Mouse (Mus musculus) neural tube, embryonic 10.5 days (tissue): ENCODE data around the gene Onecut3.

ENCODE experiments used
- DNase-seq: peaks from one replicate; pipeline ENCODE4 v3.0.0-alpha.2; 2017; ENCODE audit warnings: low spot score; ENCODE audit errors: extremely low spot score

The Onecut3 gene

DNA sequence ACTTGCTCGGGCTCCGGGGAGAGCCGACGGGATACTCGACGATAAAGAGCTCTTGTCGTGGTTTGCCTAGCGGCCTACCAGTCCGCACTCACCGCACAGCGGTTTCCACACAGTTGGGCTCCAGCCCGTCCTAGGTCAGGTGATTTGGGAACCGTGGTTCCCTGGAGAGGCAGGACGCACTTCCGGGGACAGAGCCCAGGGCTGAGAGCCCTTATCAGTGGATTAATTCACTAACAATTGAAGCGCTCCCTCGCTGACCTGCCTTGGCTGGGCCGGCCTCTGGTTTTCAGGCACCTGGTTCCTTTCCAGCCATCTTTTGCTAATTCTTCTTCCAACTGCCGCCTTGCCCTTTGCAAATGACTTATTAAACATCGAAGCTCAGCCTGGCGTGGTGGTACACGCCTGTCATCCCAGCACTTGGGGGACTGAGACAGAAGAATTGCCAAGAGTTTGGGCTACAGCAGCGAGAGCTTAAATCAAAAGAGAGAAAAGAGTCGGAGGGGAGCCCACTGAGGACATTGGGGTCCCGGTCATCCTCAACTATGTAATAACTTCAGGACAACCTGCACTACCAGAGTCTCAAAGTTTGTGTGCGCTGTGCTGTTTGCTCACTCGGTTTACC is 9.1 kb downstream of the Onecut3 start:
- DNase-seq, result peak; percentile 53

DNA sequence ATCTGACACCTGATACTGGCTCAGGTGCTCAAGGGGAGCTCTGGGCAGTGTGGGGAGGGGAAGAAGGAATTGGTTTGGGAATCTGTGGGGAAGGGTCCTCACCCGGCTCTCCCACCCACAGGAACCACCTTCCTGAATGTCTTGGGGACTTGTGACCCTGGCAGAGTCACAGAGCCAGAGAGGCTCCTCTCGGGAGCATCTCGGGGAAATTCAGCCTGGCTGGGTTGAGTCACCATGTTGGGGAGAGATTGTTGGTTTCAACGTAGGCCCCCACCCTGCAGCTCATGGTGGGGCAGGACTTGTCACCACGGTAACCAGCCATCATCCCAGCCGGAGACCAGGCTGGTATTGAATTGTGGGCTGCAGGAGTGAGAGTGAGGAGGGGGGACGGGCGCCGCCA is 10.1 kb downstream of the Onecut3 start:
- DNase-seq, result no peak

DNA sequence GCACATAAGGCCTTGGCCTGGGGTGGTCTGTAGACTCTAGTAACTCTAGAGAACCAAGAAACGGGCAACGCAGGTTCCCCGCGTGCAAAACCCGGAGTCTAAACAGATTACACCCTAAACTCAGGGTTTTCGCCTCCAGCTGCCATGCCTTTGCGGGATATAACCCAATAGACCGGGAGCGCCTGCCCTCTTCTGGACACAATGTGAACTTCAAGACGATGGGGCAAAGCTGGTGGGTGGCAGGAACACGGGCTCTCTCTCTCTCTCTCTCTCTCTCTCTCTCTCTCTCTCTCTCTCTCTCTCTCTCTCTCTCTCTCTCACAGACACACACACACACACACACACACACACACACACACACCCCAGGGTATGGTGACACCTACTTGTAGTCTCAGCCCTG is 11.6 kb downstream of the Onecut3 start:
- peak; percentile 83 for DNase-seq

DNA sequence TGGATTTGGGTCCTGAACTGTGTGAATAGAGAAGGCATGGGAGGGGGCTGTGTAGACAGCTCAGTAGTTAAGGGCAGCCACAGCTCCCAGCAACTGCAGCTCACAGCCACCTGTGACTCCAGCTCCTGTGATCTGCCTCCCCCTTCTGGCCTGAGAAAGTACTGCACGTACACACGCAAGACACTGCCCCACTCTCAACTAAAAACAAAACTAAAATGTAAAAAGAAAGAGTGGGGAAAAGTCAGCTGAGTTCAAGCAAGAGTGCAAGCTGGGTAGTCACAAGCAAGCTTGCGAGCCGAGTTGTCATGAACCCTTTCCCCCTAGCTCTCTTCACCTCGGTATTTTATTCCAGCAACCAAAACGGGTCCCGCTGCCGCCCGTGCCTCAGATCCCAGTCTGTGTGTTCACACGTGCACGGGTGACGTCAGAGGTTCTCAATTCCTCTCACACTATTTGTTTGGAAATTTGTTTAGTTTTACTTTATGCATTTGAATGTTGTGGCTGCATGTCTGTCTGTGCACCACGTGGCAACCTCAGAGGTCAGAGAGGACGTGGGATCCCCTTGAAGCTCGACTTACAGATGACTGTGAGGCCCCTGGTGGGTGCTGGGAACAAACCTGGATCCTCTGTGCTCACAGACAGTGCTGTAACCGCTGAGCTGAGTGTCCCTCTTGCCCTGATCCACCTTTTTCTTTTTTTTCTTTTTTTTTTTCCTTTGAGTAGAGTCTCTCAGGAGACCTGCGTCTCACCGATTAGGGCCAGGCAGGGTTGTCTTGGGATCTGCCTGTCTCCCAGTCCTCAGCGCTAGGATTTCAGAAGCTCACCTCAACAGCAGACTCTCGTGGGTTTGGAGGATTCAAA is 15.0 kb downstream of the Onecut3 start:
- peak; percentile 82 for DNase-seq

DNA sequence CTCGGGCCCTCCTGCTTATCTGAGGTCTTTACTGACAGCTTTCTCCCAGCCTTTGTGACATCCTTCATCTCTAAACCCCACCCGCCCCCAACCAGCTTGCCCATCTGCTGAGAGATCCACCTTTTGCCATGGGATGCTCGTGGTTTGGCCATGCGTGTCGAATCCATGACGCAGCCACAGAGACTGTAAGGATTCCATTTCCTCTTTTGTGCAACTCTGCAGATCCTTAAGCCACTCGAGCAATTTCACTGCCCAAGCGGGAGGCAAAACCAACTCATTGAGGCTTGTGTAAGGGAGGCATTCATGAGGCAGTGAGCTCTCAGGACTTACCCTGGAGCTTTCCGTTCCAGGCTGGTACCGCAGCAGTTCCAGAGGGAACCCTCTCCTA is 15.6 kb downstream of the Onecut3 start:
- no peak for DNase-seq

DNA sequence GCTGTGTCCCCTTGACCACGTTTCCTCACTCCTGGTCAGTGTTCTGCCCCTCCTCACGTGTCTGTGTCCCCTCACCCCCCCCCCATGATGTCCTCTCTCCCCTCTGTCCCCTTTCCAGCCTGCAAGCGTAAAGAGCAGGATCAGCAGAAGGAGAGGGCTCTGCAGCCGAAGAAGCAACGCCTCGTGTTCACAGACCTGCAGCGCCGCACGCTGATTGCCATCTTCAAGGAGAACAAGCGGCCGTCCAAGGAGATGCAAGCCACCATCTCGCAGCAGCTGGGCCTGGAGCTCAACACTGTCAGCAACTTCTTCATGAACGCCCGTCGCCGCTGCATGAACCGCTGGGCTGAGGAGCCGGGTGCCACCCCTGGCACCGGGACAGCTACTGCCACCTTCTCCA is 19.1 kb downstream of the Onecut3 start:
- no peak for DNase-seq

DNA sequence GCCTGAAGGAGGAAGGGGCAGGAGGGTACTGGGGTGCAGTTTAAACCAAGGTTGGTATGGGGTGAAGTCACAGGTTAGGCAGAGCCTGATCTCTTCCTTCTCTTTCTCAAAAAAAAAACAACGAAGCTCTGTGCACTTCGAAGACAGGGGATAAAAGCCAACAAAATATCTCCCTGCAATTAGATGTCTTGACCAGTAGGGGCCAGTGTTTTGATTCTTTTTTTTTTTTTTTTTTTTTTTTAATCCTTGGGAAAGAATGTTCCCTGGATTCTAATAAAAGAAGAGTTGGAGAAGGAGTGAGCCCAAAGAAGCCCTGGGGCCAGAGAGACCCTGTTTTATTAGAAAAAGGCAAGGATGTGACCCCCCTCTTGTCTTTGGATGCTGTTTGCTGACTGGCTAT is 24.7 kb downstream of the Onecut3 start:
- DNase-seq, result no peak

DNA sequence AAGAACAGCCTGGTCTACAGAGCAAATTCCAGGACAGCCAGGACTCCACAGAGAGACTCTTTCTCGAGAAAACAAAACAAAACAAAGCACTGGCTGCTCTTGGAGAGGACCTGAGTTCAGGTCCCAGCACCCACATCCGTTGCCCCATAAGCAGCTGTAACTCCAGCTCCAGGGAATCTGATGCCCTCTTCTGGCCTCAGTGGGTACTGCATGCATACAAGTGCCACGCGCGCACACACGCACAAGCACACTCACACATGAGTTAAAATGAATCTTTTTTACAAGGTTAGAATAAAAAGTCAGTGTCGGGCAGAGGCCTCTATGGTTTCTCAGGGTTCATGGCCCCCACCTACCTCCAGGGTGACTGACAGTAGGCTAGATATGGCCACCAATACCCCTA is 28.7 kb downstream of the Onecut3 start:
- DNase-seq, result no peak

DNA sequence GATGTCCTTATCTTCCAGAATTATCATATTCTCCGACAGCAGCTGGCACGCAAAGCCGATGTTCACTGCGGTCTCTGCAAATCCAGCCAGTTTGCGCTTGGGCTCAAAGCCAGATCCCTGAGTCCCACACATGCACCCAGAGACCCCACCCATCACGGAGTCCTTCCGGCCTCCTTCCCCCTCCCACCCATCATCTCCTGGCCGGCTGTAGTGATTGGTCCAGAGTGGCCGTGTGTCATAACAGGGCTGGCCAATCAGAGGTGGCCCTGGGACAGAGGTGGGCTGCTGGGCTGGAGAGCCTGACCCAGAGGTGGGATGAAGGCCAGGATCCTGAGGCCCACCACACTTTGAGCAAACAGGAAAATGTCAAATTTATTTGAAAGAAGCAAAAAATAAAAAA is 31.5 kb downstream of the Onecut3 start:
- DNase-seq, result no peak

DNA sequence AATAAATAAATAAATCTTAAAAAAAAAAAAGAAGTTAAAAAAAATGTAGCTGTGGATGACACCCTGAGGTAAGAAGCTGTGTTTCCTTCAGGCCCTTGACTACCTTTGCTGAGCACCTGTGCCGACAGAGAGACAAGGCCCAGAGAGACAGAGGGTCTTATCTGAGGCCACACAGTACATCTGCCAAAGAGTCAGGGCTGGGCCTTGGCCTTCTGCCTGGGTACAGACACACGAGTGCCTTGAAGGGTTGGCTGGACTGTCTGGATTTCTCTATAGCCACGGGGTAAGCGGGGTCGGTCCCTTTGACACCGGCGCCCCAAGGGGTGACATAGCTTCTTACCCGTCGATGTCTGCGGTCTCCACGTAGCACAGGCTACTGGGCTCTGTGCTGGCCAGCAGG is 38.1 kb downstream of the Onecut3 start:
- DNase-seq, result no peak

DNA sequence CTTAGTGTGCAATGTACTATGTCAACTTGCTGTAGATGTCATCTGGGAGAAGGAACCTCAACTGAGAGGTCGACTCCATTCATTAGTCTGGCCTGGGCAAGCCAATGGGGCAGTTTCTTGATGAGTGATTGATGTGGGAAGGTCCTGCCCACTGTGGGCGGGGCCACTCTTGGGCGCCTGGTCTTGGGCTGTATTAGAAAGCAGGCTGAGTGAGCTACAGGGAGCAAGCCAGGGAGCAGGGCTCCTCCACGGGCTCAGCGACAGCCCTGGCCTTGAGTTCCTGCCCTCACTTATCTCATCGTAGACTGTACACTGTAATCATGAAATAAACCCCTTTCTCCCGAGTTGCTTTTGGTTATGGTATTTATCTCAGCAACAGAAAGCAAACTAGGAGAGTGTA is 39.1 kb downstream of the Onecut3 start:
- DNase-seq, result no peak

DNA sequence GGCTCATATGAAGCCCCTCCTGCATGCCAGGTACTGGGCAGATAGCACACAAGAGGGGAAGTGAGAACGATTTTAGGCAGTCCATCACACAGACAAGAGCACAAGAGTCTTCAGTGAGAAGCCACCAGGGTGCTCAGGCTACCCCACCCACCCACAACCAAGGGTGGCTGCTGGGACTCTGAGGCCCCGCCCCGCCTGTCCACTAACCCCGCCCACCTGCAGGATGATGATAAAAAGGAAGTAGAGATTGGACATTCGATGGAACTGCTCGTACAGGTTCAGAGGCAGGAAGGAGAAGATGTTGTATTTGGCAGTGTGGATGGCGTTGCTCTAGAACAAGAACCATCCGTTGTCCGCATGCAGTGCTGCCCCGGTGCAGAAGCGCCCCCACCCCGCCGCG is 40.4 kb downstream of the Onecut3 start:
- DNase-seq, result no peak

DNA sequence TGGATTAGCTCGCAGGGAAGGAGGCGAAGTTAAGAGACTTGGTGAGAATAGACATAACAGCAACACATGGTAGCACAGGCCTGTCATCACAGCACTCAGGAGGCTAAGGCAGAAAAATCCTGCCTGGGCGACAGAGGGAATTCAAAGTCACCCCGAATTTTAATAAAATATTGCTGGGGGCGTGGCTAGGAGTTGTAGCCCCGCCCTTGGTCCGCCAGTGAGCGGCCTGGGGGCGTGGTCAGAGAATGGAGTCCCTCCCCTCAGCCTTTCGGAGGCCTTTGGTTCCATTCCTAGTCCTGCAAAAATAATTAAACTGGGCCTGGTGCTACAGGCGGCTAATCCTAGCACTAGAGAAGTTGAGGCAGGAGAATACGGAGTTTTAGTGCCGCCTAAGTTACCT is 41.1 kb downstream of the Onecut3 start:
- DNase-seq, result no peak

DNA sequence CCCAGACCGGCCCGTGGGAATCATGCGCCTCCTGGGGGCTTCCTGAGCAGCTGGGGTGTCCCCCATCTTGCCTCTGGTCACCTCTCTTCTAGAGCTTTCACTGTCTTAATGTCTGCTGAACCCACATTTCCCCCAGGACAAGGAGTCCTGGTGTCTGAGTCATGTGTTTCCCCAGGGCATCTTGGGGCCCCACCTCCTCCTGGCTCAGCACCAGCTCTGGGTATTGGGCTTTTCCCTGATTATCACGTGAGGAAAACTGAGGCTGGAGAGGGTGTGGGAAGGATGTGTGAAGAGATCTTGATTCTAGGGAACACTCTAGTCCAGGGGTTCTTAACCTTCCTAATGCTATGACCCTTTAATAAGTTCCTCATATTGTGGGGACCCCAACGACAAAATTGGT is 43.5 kb downstream of the Onecut3 start:
- no peak for DNase-seq

DNA sequence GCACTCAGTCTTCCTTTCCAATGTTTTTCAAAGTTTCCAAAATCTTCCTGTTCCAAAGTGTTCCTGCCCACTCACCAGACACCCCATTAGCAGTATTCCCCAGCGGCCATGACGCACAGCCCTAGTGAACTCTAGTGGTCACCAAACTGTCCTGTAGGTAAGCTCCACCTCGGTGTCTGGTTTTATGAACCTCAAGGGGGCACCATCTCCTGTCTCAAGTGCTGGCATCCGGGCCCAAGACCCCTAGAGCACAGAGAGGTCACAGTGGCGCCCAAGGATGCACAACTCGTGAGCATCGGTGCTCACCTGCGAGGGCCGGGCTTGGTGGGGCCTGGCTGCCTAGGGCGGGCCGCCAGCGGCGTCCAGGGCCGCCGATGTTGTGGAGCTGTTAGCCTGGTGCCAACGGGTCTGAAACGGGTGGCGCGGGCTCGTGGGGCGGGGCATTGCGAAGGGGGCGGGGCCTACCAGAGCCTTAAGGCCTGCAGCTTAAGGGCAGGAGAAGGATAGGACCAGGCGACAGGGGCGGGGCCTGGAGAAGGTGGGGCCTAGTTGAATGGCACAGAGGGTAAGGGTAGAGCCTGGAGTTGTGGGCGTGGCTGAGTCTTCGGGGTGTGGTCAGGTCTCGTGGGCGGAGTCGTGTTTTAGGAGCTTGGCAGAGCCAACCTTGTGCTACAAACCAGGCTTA is 44.2 kb downstream of the Onecut3 start, which contains the start of gene Atp8b3:
TSS of gene Atp8b3 (minus strand) at position 415 of the 685 bp plus-strand sequence.
- DNase-seq, result peak; percentile 63

DNA sequence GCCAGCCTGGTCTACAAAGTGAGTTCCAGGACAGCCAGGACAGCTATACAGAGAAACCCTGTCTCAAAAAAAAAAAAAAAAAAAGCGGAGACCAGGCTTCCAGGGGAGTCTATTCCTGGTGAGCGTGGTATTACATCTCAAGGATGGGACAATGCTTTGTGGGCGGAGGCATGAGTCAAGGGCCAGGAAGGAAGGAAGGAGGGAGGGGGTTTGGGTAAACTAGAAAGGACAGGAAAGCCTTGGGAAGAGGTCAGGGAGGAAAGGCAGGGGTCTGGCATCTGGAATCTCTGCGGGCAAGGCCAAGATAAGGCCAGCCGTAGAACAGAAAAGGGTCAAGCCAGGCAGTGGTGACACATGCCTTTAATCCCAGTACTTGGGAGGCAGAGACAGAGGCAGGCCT is 44.9 kb downstream of the Onecut3 start:
- DNase-seq, result no peak

DNA sequence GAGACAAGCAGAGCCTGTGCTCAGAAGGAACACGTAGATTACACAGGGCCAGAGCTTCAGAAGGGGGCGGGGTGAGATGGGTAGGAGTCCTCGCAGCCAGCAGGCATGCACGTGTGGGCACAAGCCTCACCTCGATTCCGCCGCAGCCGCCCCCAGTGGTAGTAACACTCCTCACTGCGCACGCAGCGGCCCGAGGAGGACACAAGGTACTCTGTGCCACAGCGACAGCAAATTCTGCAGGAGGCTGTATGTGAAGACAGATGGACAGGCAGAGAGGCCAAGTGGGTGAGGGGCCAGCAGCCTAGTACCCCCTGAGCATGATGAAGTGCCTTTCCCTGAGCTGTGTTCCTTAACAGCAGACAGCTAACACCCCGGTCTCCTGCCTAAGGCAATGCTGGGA is 49.2 kb downstream of the Onecut3 start:
- DNase-seq, result no peak

DNA sequence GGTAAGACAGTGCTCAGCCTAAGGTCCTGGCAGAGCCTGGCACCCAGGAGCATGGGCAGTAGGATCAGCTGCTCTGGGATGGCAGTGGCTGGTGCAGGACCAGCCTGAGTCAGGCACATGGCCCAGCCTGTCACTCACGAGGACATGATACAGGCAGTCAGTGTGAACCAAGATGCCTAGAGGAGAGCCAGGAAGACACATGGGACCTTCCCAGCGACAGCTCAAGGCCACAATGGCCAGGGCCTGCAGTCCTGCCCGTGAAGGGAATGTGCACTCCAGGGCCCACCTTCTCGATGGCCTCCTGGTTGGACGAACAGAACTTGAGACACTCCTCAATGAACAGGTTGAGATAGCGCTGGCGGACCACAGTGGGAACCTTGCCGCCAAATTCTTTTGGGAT is 51.0 kb downstream of the Onecut3 start:
- DNase-seq, result no peak

DNA sequence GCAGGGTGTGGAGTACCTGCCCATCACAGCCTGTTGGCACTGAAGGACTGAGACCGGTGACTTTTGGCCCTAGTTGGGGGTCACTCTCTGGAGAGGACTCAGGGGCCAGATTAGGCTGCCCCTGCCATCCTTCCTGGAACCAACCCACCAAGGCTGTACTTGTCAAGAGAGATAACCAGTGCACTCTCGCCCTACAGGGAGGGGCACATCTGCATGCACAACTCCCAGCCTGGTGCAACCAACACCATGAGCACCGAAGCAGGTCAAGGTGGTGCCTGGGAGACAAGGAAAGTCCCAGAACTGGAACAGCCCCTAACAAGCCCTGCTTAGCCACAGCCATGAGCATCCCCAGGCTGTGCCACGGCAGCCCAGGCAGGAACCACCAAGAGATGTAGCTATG is 52.3 kb downstream of the Onecut3 start:
- no peak for DNase-seq

DNA sequence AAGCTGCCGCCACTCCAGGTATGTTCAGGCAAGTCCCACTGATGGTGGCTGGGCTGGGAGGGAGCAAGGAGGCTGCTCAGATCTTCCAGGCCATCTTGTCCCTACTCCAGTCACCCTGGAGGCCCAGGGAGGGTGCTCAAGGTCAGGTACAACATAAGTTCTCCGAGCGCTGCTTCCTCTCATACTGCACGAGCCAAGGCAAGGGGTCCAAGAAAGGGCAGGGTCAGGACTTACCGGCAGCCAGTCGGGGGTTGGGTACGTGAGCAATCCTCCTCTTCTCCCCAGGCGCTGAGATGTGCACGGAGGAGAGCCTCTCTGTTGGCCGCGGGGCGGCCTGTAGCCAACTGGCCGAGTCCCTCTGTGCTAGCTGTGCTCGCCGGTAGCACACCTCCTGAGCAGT is 52.9 kb downstream of the Onecut3 start:
- no peak for DNase-seq

DNA sequence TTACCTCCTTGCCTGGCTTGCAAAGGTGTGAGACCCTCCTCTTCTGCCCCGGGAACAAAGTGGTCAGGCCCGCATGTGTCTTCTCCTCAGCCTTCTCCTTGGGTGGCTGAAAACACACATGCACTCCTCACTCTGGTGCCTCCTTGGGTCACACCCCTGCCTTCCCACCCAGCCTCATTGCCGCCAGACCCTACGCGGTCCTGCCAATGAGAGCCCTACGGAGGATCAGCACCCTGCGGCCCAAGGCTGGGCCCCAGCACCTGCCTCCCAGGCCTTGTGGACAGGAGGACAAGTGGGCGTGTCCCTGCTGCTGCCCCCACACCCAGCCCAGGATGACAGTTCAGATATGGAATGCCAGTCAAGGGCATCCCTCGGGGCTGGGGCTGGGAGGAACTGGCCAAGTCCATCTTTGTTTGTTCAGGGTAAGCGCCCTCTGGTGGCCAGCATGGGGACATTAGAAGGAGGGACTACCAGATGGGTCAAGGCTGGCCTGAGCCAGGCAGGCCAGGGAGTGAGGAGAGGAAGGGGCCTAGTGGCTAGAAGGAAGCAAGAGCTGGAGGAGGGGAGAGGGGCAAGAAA is 53.9 kb downstream of the Onecut3 start:
- DNase-seq, result peak; percentile 78

DNA sequence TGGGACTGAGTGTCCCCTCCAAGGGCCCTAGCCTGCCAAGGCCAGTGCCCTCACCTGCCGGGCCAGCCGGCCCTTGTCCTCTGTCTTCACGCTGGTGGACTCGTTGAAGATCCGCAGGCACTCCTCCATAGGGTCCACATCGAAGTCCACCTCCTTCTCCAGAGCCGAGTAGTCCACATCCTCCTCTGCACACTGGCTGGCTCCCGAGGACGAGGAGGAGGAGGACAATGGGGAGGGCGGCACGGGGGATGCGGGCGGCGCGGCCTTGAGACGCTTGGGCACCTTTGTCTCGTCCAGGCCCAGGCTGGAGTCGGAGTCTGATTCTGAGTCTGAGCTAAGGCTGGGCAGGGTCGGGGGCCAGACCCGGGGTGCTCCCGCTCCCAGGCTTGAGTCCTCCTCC is 54.6 kb downstream of the Onecut3 start:
- DNase-seq, result no peak
